In genomic region chr2:170175661-170176150, GRCm38 (mm10) we compare ENCODE assay signal across 1 mouse cellular context.
TF ChIP-seq lines count a peak whose summit lies in the region.

No protein-coding gene starts in this region.

TF ChIP-seq in MEL, 35 proteins besides CTCF, POLR2A, EP300 and RAD21 (continued from another document):
- TF ChIP-seq MEF2A (IDR thresholded peaks at IDR 0.05; ENCODE audit: extremely low read depth, insufficient replicate concordance, low read depth, low read length, poor library complexity, severe bottlenecking): no peak
- peak; percentile 89 for TF ChIP-seq BHLHE40 (IDR thresholded peaks at IDR 0.05; ENCODE audit: borderline replicate concordance, low read depth, low read length)
- TF ChIP-seq KAT2A (conservative IDR thresholded peaks at IDR 0.05; ENCODE audit: low read depth, low read length): no peak
- TF ChIP-seq TAL1 (IDR thresholded peaks at IDR 0.05; ENCODE audit: low read length): no peak
- no peak for TF ChIP-seq UBTF (IDR thresholded peaks at IDR 0.05; ENCODE audit: borderline replicate concordance, insufficient read depth, low read depth, low read length)
- no peak; the same call in 1 of the 2 replicates for TF ChIP-seq HCFC1 (IDR thresholded peaks at IDR 0.05; ENCODE audit: low read depth, low read length)
- no peak for TF ChIP-seq POLR2AphosphoS5 (IDR thresholded peaks at IDR 0.05; ENCODE audit: borderline replicate concordance, low read depth, low read length)
- TF ChIP-seq RCOR1 (IDR thresholded peaks at IDR 0.05; ENCODE audit: low read depth, low read length): no peak
- TF ChIP-seq NELFE (IDR thresholded peaks at IDR 0.05; ENCODE audit: low read depth, low read length): no peak
